Mouse (Mus musculus) urinary bladder, postnatal 10 days (tissue): ENCODE measurements around the gene Gys1.

Experiments
- DNase-seq: peaks from one replicate; pipeline ENCODE4 v3.0.0; 2022; ENCODE audit warnings: low spot score

The Gys1 gene

GRCm38 (mm10) chr7:45414740-45415224 lies 19.9 kb upstream of the Gys1 start:
- DNase-seq = no peak

GRCm38 (mm10) chr7:45415636-45416035 lies 19.0 kb upstream of the Gys1 start:
- no peak for DNase-seq

GRCm38 (mm10) chr7:45417962-45418492 lies 16.6 kb upstream of the Gys1 start:
- DNase-seq = no peak

GRCm38 (mm10) chr7:45419859-45420614 lies 14.6 kb upstream of the Gys1 start:
- DNase-seq = no peak

- DNase-seq = no peak
Measured at GRCm38 (mm10) chr7:45420615-45420919, 14.1 kb upstream of the Gys1 start, which contains the start of gene Lhb. TSS of gene Lhb (plus strand) at chr7:45420820.

- DNase-seq = no peak
Measured at GRCm38 (mm10) chr7:45421194-45421593, 13.4 kb upstream of the Gys1 start.

GRCm38 (mm10) chr7:45426556-45426955 lies 8.1 kb upstream of the Gys1 start:
- DNase-seq = no peak

GRCm38 (mm10) chr7:45433835-45434202 lies 825 bp upstream of the Gys1 start:
- DNase-seq = no peak

- DNase-seq = no peak
Measured at GRCm38 (mm10) chr7:45435038-45435437, 394 bp downstream of the Gys1 start.

GRCm38 (mm10) chr7:45436444-45436843 lies 1.8 kb downstream of the Gys1 start:
- DNase-seq = no peak

GRCm38 (mm10) chr7:45437046-45437445 lies 2.4 kb downstream of the Gys1 start:
- no peak for DNase-seq

GRCm38 (mm10) chr7:45437521-45438276 lies 3.1 kb downstream of the Gys1 start, which contains the start of gene Ruvbl2:
TSS of gene Ruvbl2 (minus strand) at chr7:45438096.
- DNase-seq = no peak

- DNase-seq = no peak
Measured at GRCm38 (mm10) chr7:45443526-45444420, 9.1 kb downstream of the Gys1 start.

GRCm38 (mm10) chr7:45446589-45446988 lies 11.9 kb downstream of the Gys1 start:
- no peak for DNase-seq

- no peak for DNase-seq
Measured at GRCm38 (mm10) chr7:45447325-45447990, 12.8 kb downstream of the Gys1 start.

- no peak for DNase-seq
Measured at GRCm38 (mm10) chr7:45449974-45450373, 15.3 kb downstream of the Gys1 start.

GRCm38 (mm10) chr7:45451344-45451982 lies 16.8 kb downstream of the Gys1 start:
- no peak for DNase-seq

GRCm38 (mm10) chr7:45454971-45455370 lies 20.3 kb downstream of the Gys1 start:
- no peak for DNase-seq

- DNase-seq = no peak
Measured at GRCm38 (mm10) chr7:45455932-45456696, 21.5 kb downstream of the Gys1 start.

GRCm38 (mm10) chr7:45456721-45457203 lies 22.1 kb downstream of the Gys1 start:
- no peak for DNase-seq
